Mouse (Mus musculus) erythroblast, embryonic 14.5 days (primary cell): ENCODE measurements around the gene Sypl2. TPM values are rescaled to one million over a fixed set of nuclear protein-coding genes. Genes with fewer than 3 reads are reported as not detected.

Experiments used
- H3K27me3 ChIP-seq: 2 replicates; pipeline ENCODE4 v1.6.1; 2012; ENCODE audit warnings: inconsistent platforms; ENCODE audit not compliant: control insufficient read depth
- H3K36me3 ChIP-seq: 2 replicates; pipeline ENCODE4 v1.6.1; 2012; ENCODE audit warnings: mild to moderate bottlenecking, inconsistent platforms; ENCODE audit not compliant: control insufficient read depth
- H3K4me1 ChIP-seq: 2 replicates; pipeline ENCODE4 v1.6.1; 2012; ENCODE audit warnings: inconsistent platforms; ENCODE audit not compliant: control insufficient read depth
- H3K4me3 ChIP-seq: replicated peaks from 2 replicates; pipeline ENCODE3; 2012; ENCODE audit warnings: moderate library complexity, mild to moderate bottlenecking, inconsistent platforms
- H3K9me3 ChIP-seq: 2 replicates; pipeline ENCODE4 v1.6.1; 2012; ENCODE audit warnings: low read length, inconsistent platforms, mixed read lengths; ENCODE audit not compliant: control insufficient read depth
- GATA1 ChIP-seq: IDR thresholded peaks from 2 replicates; pipeline ENCODE4 v1.6.1; 2012; ENCODE audit warnings: low read length, inconsistent platforms, mixed read lengths
- TAL1 ChIP-seq: IDR thresholded peaks from 3 replicates; pipeline ENCODE4 v1.6.1; 2012; ENCODE audit warnings: low read length, inconsistent platforms, mixed read lengths
- polyA plus RNA-seq: library from polyadenylated mRNA; stranded (reverse); fragments of >175 nt; gene quantifications from 2 replicates; pipeline ENCODE4 v1.2.3, GENCODE M21; 2012

The Sypl2 gene
- polyA plus RNA-seq, 1 experiment = not detected

DNA sequence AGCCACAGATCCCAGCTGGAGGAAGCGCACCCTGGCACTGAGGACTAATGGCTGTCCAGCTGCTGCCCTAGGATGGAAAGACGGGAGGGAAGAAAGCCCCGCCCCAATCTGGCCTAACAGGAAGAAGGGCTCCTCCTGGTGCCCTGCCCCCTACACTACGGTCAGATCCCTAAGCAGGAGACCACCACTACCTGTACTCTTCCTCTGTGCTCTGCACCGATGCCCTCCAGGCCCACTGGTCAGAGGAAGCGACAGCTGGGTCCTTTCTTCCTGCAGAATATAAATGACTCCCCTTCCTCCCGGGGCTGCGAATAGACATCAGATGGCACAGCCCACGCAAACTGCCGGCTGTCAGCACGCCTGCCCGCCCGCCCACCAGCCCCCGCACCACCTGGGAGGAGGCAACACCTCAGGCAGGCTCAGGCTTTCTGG lies 29.4 kb downstream of the Sypl2 start:
- TF ChIP-seq GATA1 = no peak
- TF ChIP-seq TAL1 = no peak
- Histone ChIP-seq H3K27me3 (no peaks in the 10 kb centered on the region), H3K36me3 (peaks cover 19% of the 10 kb centered on the region), H3K9me3 (no peaks in the 10 kb centered on the region), H3K4me1 (peaks cover 48% of the 10 kb centered on the region), H3K4me3 (no peak overlapping the region)

DNA sequence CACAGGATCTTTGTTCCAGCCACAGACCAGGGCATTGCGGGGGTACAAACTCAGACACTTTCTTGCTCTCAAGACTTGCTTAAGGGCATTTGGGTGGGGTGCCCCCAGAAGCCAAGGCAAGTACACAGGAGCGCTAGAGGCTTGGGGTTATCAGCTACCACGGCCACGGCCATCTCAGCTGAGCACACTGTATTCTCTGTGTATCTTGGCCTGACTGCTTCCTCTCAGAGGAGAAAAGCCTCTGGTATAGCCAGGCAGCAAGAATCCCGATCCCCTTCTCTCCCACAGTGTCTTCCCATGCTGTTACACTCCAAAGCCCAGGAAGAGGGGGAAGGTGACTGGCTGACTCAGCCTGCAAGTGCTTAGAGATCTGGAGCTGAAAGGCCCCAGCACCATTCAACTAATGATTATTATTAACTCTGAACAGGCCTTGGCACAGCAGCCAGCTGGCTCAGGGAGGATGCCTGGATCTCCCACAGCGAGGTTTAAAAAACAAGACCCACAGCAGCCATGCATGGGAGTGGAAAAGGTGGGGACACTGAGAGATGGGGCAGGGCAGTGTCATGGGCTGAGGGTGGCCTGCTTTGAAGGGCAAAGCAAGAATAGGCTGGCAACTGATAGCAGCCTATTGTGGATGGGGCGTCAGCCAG lies 30.4 kb downstream of the Sypl2 start:
- Histone ChIP-seq H3K4me1 (peaks cover 44% of the 10 kb centered on the region), H3K36me3 (peaks cover 19% of the 10 kb centered on the region), H3K9me3 (no peaks in the 10 kb centered on the region), H3K4me3 (no peak overlapping the region), H3K27me3 (no peaks in the 10 kb centered on the region)
- TF ChIP-seq GATA1 (no peak), TAL1 (no peak)

DNA sequence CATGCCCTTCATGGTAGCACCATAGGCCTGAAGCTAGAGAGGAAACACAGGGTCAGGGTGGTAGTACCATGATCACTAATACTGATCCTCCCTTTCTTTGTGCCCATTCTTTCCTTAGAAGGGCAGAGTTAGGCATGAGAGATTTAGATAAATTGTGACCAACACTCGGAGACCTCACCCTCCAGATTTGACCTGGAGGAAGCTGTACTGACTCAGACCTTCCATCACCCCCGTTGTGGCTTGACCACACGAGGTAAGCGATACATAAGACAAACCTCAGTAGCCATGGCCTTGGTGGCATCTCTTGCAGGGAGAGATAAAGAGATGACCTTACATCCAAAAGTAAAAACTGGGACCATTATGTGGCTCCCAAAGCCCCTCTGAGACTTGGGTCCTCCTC lies 31.2 kb downstream of the Sypl2 start:
- peaks cover 39% of the 10 kb centered on the region for H3K4me1 ChIP-seq
- H3K9me3 ChIP-seq = no peaks in the 10 kb centered on the region
- peaks cover 19% of the 10 kb centered on the region for H3K36me3 ChIP-seq
- TF ChIP-seq GATA1 = no peak
- no peak for TF ChIP-seq TAL1
- peaks cover under 1% of the 10 kb centered on the region; the same call in 1 of the 2 replicates for H3K27me3 ChIP-seq
- no peak overlapping the region for H3K4me3 ChIP-seq

GRCm38 (mm10) chr3:108193686-108194085 lies 32.8 kb downstream of the Sypl2 start:
- H3K4me3 ChIP-seq = no peak overlapping the region
- no peaks in the 10 kb centered on the region for H3K9me3 ChIP-seq
- TF ChIP-seq TAL1 = no peak
- no peak for TF ChIP-seq GATA1
- H3K4me1 ChIP-seq = peaks cover 23% of the 10 kb centered on the region
- peaks cover 9% of the 10 kb centered on the region for H3K27me3 ChIP-seq
- peaks cover 11% of the 10 kb centered on the region for H3K36me3 ChIP-seq

DNA sequence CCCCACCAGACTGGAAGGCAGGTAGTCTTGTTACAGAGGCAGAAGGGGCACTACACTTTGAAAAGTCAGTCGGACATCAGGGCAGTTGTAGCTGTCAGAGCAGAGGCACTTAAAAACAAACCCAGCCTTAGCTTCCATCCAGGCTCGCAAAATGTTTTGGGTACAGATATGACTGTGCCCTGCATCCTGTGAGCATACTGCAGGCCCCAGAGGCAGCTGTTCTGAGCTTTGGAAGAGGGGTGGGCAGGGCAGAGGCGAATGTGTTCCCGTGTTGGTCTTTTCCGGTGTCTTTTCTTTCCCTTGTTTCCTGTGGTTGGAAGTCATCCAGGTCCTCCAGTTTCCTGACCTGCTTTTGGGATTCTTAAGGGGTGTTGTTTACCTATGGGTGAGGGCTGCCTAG lies 36.6 kb downstream of the Sypl2 start:
- H3K27me3 ChIP-seq = peaks cover 46% of the 10 kb centered on the region
- H3K4me3 ChIP-seq = no peak overlapping the region
- no peaks in the 10 kb centered on the region for H3K36me3 ChIP-seq
- peaks cover 21% of the 10 kb centered on the region for H3K4me1 ChIP-seq
- no peaks in the 10 kb centered on the region; the same call in 1 of the 2 replicates for H3K9me3 ChIP-seq
- TF ChIP-seq GATA1 (no peak), TAL1 (no peak)

GRCm38 (mm10) chr3:108188716-108189490 lies 37.5 kb downstream of the Sypl2 start:
- H3K9me3 ChIP-seq = no peaks in the 10 kb centered on the region; the same call in 1 of the 2 replicates
- H3K36me3 ChIP-seq = no peaks in the 10 kb centered on the region
- H3K4me1 ChIP-seq = peaks cover 19% of the 10 kb centered on the region
- peaks cover 56% of the 10 kb centered on the region for H3K27me3 ChIP-seq
- no peak overlapping the region for H3K4me3 ChIP-seq
- TF ChIP-seq GATA1 = no peak
- no peak for TF ChIP-seq TAL1

GRCm38 (mm10) chr3:108187111-108187795 lies 39.2 kb downstream of the Sypl2 start:
- peaks cover 65% of the 10 kb centered on the region for H3K27me3 ChIP-seq
- H3K4me1 ChIP-seq = peaks cover 18% of the 10 kb centered on the region
- H3K4me3 ChIP-seq = no peak overlapping the region
- no peak for TF ChIP-seq GATA1
- TF ChIP-seq TAL1 = no peak
- H3K9me3 ChIP-seq = no peaks in the 10 kb centered on the region; the same call in 1 of the 2 replicates
- no peaks in the 10 kb centered on the region for H3K36me3 ChIP-seq

GRCm38 (mm10) chr3:108186098-108187047 lies 40.1 kb downstream of the Sypl2 start, which contains the start of gene Amigo1:
Amigo1 (plus strand) TSS chr3:108186335.
- no peaks in the 10 kb centered on the region for H3K36me3 ChIP-seq
- no peaks in the 10 kb centered on the region; the same call in 1 of the 2 replicates for H3K9me3 ChIP-seq
- H3K27me3 ChIP-seq = peaks cover 67% of the 10 kb centered on the region
- TF ChIP-seq TAL1 (no peak), GATA1 (no peak)
- peak within 1 kb of the TSS; percentile 67 for H3K4me3 ChIP-seq
- peaks cover 18% of the 10 kb centered on the region for H3K4me1 ChIP-seq
